Mouse (Mus musculus): ENCODE results near the gene Col28a1. TPM values are rescaled to one million over a fixed set of nuclear protein-coding genes. Genes with fewer than 3 reads are reported as not detected.
A peak's percentile ranks its signal among the peaks of the same experiment; 100 is the strongest.

Gene Col28a1
- total and polyA plus RNA-seq, 3 experiments = not detected

- H3K9me3 ChIP-seq (replicated peaks; ENCODE audit: insufficient read depth, low read length) = no peaks in the 10 kb centered on the region
- H3K9ac ChIP-seq (ENCODE audit: control insufficient read depth, low read depth, low read length, poor library complexity, severe bottlenecking) = no peak overlapping the region
- TF ChIP-seq EP300 (IDR thresholded peaks at IDR 0.05; ENCODE audit: low read depth in 1 of 2, low read length in 2 of 2) = no peak
- no peak for TF ChIP-seq SIN3A (IDR thresholded peaks at IDR 0.05; ENCODE audit: low read length)
- peak; percentile 45 to 78 (median 47) for TF ChIP-seq CTCF (IDR thresholded peaks at IDR 0.05 in 2 of 3, conservative IDR thresholded peaks at IDR 0.05 in 1 of 3; ENCODE audit: control insufficient read depth in 1 of 3, insufficient read depth in 1 of 3, low read depth in 2 of 3, low read length in 3 of 3, poor library complexity in 1 of 3, severe bottlenecking in 1 of 3)
- no peak for TF ChIP-seq NRF1 (IDR thresholded peaks at IDR 0.05; ENCODE audit: insufficient read depth, low read depth, low read length, poor library complexity, severe bottlenecking)
- TF ChIP-seq ZNF384 (IDR thresholded peaks at IDR 0.05; ENCODE audit: low read depth, low read length) = no peak
- no peak for TF ChIP-seq BHLHE40 (IDR thresholded peaks at IDR 0.05; ENCODE audit: borderline replicate concordance, low read depth, low read length)
- TF ChIP-seq CHD1 (IDR thresholded peaks at IDR 0.05; ENCODE audit: low read depth, low read length) = no peak
- TF ChIP-seq TBP (IDR thresholded peaks at IDR 0.05; ENCODE audit: low read depth, low read length) = no peak
- no peak for TF ChIP-seq RCOR1 (IDR thresholded peaks at IDR 0.05; ENCODE audit: low read depth, low read length)
- TF ChIP-seq GABPA (IDR thresholded peaks at IDR 0.05; ENCODE audit: low read depth, low read length) = no peak
- peak; percentile 82 for TF ChIP-seq SMC3 (IDR thresholded peaks at IDR 0.05; ENCODE audit: low read depth, low read length)
- TF ChIP-seq RAD21 (IDR thresholded peaks at IDR 0.05; ENCODE audit: low read depth, low read length) = peak; percentile 82
- TF ChIP-seq JUND (IDR thresholded peaks at IDR 0.05; ENCODE audit: low read depth, low read length) = no peak
- TF ChIP-seq POLR2AphosphoS5 (IDR thresholded peaks at IDR 0.05; ENCODE audit: borderline replicate concordance, low read depth, low read length) = no peak
- no peak for TF ChIP-seq TAL1 (IDR thresholded peaks at IDR 0.05; ENCODE audit: low read length)
- no peak for TF ChIP-seq MEF2A (IDR thresholded peaks at IDR 0.05; ENCODE audit: extremely low read depth, insufficient replicate concordance, low read depth, low read length, poor library complexity, severe bottlenecking)
- TF ChIP-seq ZC3H11A (IDR thresholded peaks at IDR 0.05; ENCODE audit: low read depth, low read length) = peak; percentile 63
- TF ChIP-seq ZKSCAN1 (IDR thresholded peaks at IDR 0.05; ENCODE audit: low read depth, low read length) = no peak
- no peak for TF ChIP-seq KAT2A (conservative IDR thresholded peaks at IDR 0.05; ENCODE audit: low read depth, low read length)
- TF ChIP-seq ETS1 (IDR thresholded peaks at IDR 0.05; ENCODE audit: low read depth, low read length) = no peak
- no peak for TF ChIP-seq ZMIZ1 (IDR thresholded peaks at IDR 0.05; ENCODE audit: low read depth, low read length)
- TF ChIP-seq HCFC1 (IDR thresholded peaks at IDR 0.05; ENCODE audit: low read depth, low read length) = no peak
- TF ChIP-seq MYB (IDR thresholded peaks at IDR 0.05; ENCODE audit: low read depth, low read length) = no peak
- TF ChIP-seq NELFE (IDR thresholded peaks at IDR 0.05; ENCODE audit: low read depth, low read length) = no peak
- no peak for TF ChIP-seq MYC (IDR thresholded peaks at IDR 0.05; ENCODE audit: low read depth, low read length)
- no peak for TF ChIP-seq POLR2A (IDR thresholded peaks at IDR 0.05; ENCODE audit: control insufficient read depth in 1 of 2, insufficient read depth in 1 of 2, low read depth in 1 of 2, low read length in 2 of 2, poor library complexity in 1 of 2)
- no peak overlapping the region for H3K4me3 ChIP-seq (ENCODE audit: control insufficient read depth in 1 of 2, insufficient read depth in 1 of 2, low read depth in 2 of 2, low read length in 2 of 2)
- H3K27ac ChIP-seq (ENCODE audit: control insufficient read depth, low read depth, low read length) = no peak overlapping the region
- H3K79me2 ChIP-seq (ENCODE audit: control insufficient read depth, insufficient read depth, low read length, poor library complexity) = no peaks in the 10 kb centered on the region
- DNase-seq (ENCODE audit: low read depth, low spot score) = peak; percentile 64
- H3K4me1 ChIP-seq (ENCODE audit: control insufficient read depth in 1 of 2, insufficient read depth in 2 of 2, low read length in 2 of 2) = peaks cover 0 to 11% of the 10 kb centered on the region in 2 experiments; a peak in 3 of 4 replicates
- H3K27me3 ChIP-seq (ENCODE audit: control insufficient read depth in 1 of 2, insufficient read depth in 2 of 2, low read length in 2 of 2) = no peaks in the 10 kb centered on the region; a peak in 2 of 4 replicates
- H3K36me3 ChIP-seq (ENCODE audit: control insufficient read depth in 1 of 2, insufficient read depth in 2 of 2, low read length in 2 of 2) = peaks cover 0 to 13% of the 10 kb centered on the region in 2 experiments; a peak in 2 of 4 replicates
Measured at GRCm38 (mm10) chr6:8066208-8066607, 126.2 kb downstream of the Col28a1 start.

All from MEL (cell line).